Mouse (Mus musculus) liver, postnatal 0 days (tissue): ENCODE data around the gene Dock10. TPM values are rescaled to one million over a fixed set of nuclear protein-coding genes. Genes with fewer than 3 reads are reported as not detected.
A peak's percentile ranks its signal among the peaks of the same experiment; 100 is the strongest.

Experiments
- ATAC-seq: fragments of 200-750 bp; cut with Nextera tagmentation; 2 replicates; pipeline ENCODE4 v1.8.0; 2017; ENCODE audit warnings: mild to moderate bottlenecking, moderate library complexity
- DNase-seq: peaks from one replicate; pipeline ENCODE4 v3.0.0-alpha.2; 2016
- H3K27ac ChIP-seq: fragments of 300-500 bp; sonication (generic); 2 replicates; pipeline ENCODE4 v1.5.1; 2014; ENCODE audit warnings: antibody characterized with exemption, moderate library complexity, mild to moderate bottlenecking, low read depth
- H3K27me3 ChIP-seq: fragments of 300-500 bp; sonication (generic); 2 replicates; pipeline ENCODE4 v1.6.1; 2014; ENCODE audit warnings: low read length, control low read depth, mixed read lengths; ENCODE audit not compliant: insufficient read depth
- H3K36me3 ChIP-seq: fragments of 300-500 bp; sonication (generic); replicated peaks from 2 replicates; pipeline ENCODE4 v1.6.1; 2014; ENCODE audit warnings: mild to moderate bottlenecking, control low read depth, low read length, moderate library complexity, mixed read lengths; ENCODE audit not compliant: insufficient read depth
- H3K4me1 ChIP-seq: fragments of 300-500 bp; sonication (generic); 2 replicates; pipeline ENCODE4 v1.6.1; 2014; ENCODE audit warnings: antibody characterized with exemption, mild to moderate bottlenecking, control low read depth; ENCODE audit not compliant: insufficient read depth
- H3K4me2 ChIP-seq: fragments of 300-500 bp; sonication (generic); 2 replicates; pipeline ENCODE4 v1.6.1; 2014; ENCODE audit warnings: low read depth, mild to moderate bottlenecking, low read length, moderate library complexity, mixed read lengths
- H3K4me3 ChIP-seq: fragments of 300-500 bp; sonication (generic); 2 replicates; pipeline ENCODE4 v1.5.1; 2014; ENCODE audit warnings: low read depth, low read length
- H3K9ac ChIP-seq: fragments of 300-500 bp; sonication (generic); replicated peaks from 2 replicates; pipeline ENCODE4 v1.6.1; 2014; ENCODE audit warnings: mild to moderate bottlenecking, moderate library complexity
- H3K9me3 ChIP-seq: fragments of 300-500 bp; sonication (generic); 2 replicates; pipeline ENCODE4 v1.6.1; 2016; ENCODE audit warnings: mild to moderate bottlenecking, control low read depth, low read length, mixed read lengths
- CTCF ChIP-seq: sonication (generic); IDR thresholded peaks from 2 replicates; pipeline ENCODE4 v1.5.1; 2016; ENCODE audit warnings: antibody characterized with exemption, low read depth
- EP300 ChIP-seq: IDR thresholded peaks from 2 replicates; pipeline ENCODE4 v1.6.1; 2016; ENCODE audit warnings: antibody characterized with exemption, low read depth, mild to moderate bottlenecking
- WGBS: fragments of 180-500 bp; shearing (Covaris S2); extraction: QIAGEN DNeasy Blood & Tissue Kit; methylation state at CpG from one replicate; pipeline ENCODE4 v1.1.7; 2014; ENCODE audit not compliant: insufficient replicate concordance; 5-methylcytosine and 5-hydroxymethylcytosine counted together
- polyA plus RNA-seq: library from polyadenylated mRNA; unstranded; fragments of >200 nt; fragmentation: Nextera tagmentation; extraction: Ambion mirVana; gene quantifications from 2 replicates; pipeline ENCODE4 v1.2.1, GENCODE M21; 2015

Gene Dock10
- polyA plus RNA-seq, 1 experiment from 2014 or later = 3.3 TPM

- no peaks in the 10 kb centered on the region for H3K9me3 ChIP-seq
- DNase-seq = no peak
- H3K4me2 ChIP-seq = no peak overlapping the region
- no peak for ATAC-seq
- no peaks in the 10 kb centered on the region for H3K36me3 ChIP-seq
- H3K4me1 ChIP-seq = no peaks in the 10 kb centered on the region; the same call in 1 of the 2 replicates
- no peak overlapping the region for H3K27ac ChIP-seq
- no peak for TF ChIP-seq EP300
- TF ChIP-seq CTCF = no peak
- H3K9ac ChIP-seq = no peak overlapping the region
- no peaks in the 10 kb centered on the region for H3K27me3 ChIP-seq
- no peak overlapping the region for H3K4me3 ChIP-seq
These were observed 38.2 kb downstream of the Dock10 start for GRCm38 (mm10) chr1:80720146-80720545.

GRCm38 (mm10) chr1:80719436-80719835 lies 38.9 kb downstream of the Dock10 start:
- DNase-seq (no peak), ATAC-seq (no peak)
- no peak overlapping the region for H3K4me2 ChIP-seq
- H3K27ac ChIP-seq = no peak overlapping the region
- H3K4me1 ChIP-seq = no peaks in the 10 kb centered on the region; the same call in 1 of the 2 replicates
- H3K27me3 ChIP-seq = no peaks in the 10 kb centered on the region
- H3K36me3 ChIP-seq = no peaks in the 10 kb centered on the region
- no peaks in the 10 kb centered on the region for H3K9me3 ChIP-seq
- H3K4me3 ChIP-seq = no peak overlapping the region
- H3K9ac ChIP-seq = no peak overlapping the region
- WGBS = 62% methylated on average over 6 of the region's 6 CpGs
- TF ChIP-seq EP300 = no peak
- no peak for TF ChIP-seq CTCF

- Histone ChIP-seq H3K9me3 (no peaks in the 10 kb centered on the region), H3K9ac (no peak overlapping the region), H3K27ac (no peak overlapping the region), H3K27me3 (no peaks in the 10 kb centered on the region), H3K4me1 (no peaks in the 10 kb centered on the region; the same call in 1 of the 2 replicates), H3K4me2 (no peak overlapping the region), H3K4me3 (no peak overlapping the region), H3K36me3 (no peaks in the 10 kb centered on the region)
- no peak for DNase-seq
- 74% methylated on average over 1 of the region's 1 CpGs for WGBS
- TF ChIP-seq CTCF = no peak
- ATAC-seq = no peak
These were observed 39.7 kb downstream of the Dock10 start for GRCm38 (mm10) chr1:80718666-80719065.

- Histone ChIP-seq H3K27ac (no peak overlapping the region), H3K27me3 (no peaks in the 10 kb centered on the region), H3K4me3 (no peak overlapping the region), H3K9ac (no peak overlapping the region), H3K9me3 (no peaks in the 10 kb centered on the region), H3K36me3 (no peaks in the 10 kb centered on the region), H3K4me2 (no peak overlapping the region), H3K4me1 (no peaks in the 10 kb centered on the region; the same call in 1 of the 2 replicates)
- 51% methylated on average over 3 of the region's 3 CpGs for WGBS
- TF ChIP-seq EP300 (0 out of 2 replicates have a peak, but pooled peaks have one; percentile 17), CTCF (no peak)
- ATAC-seq = no peak
- no peak for DNase-seq
These were observed 42.4 kb downstream of the Dock10 start for GRCm38 (mm10) chr1:80715917-80716316.

GRCm38 (mm10) chr1:80713920-80714319 lies 44.4 kb downstream of the Dock10 start:
- 80% methylated on average over 1 of the region's 1 CpGs for WGBS
- DNase-seq = no peak
- Histone ChIP-seq H3K27me3 (no peaks in the 10 kb centered on the region), H3K4me2 (no peak overlapping the region), H3K9ac (no peak overlapping the region), H3K36me3 (no peaks in the 10 kb centered on the region), H3K9me3 (no peaks in the 10 kb centered on the region), H3K4me3 (no peak overlapping the region), H3K4me1 (no peaks in the 10 kb centered on the region), H3K27ac (no peak overlapping the region)
- TF ChIP-seq CTCF (no peak), EP300 (no peak)
- no peak for ATAC-seq

GRCm38 (mm10) chr1:80710607-80711261 lies 47.6 kb downstream of the Dock10 start:
- Histone ChIP-seq H3K4me3 (no peak overlapping the region), H3K4me1 (no peaks in the 10 kb centered on the region), H3K27ac (no peak overlapping the region), H3K4me2 (no peak overlapping the region), H3K27me3 (no peaks in the 10 kb centered on the region), H3K36me3 (no peaks in the 10 kb centered on the region), H3K9me3 (no peaks in the 10 kb centered on the region), H3K9ac (no peak overlapping the region)
- TF ChIP-seq EP300 = no peak
- no peak for TF ChIP-seq CTCF
- DNase-seq (no peak), ATAC-seq (no peak)
- WGBS = 70% methylated on average over 8 of the region's 8 CpGs

- Histone ChIP-seq H3K27me3 (no peaks in the 10 kb centered on the region), H3K27ac (no peak overlapping the region), H3K4me2 (no peak overlapping the region), H3K9me3 (no peaks in the 10 kb centered on the region), H3K36me3 (no peaks in the 10 kb centered on the region), H3K4me1 (no peaks in the 10 kb centered on the region), H3K4me3 (no peak overlapping the region), H3K9ac (no peak overlapping the region)
- TF ChIP-seq EP300 (no peak), CTCF (no peak)
- DNase-seq = no peak
- WGBS = 67% methylated on average over 5 of the region's 5 CpGs
- no peak for ATAC-seq
These were observed 48.2 kb downstream of the Dock10 start for GRCm38 (mm10) chr1:80710097-80710541.
